Mouse (Mus musculus): Measurements from ENCODE around the gene Sgcb.

Gene Sgcb

DNA sequence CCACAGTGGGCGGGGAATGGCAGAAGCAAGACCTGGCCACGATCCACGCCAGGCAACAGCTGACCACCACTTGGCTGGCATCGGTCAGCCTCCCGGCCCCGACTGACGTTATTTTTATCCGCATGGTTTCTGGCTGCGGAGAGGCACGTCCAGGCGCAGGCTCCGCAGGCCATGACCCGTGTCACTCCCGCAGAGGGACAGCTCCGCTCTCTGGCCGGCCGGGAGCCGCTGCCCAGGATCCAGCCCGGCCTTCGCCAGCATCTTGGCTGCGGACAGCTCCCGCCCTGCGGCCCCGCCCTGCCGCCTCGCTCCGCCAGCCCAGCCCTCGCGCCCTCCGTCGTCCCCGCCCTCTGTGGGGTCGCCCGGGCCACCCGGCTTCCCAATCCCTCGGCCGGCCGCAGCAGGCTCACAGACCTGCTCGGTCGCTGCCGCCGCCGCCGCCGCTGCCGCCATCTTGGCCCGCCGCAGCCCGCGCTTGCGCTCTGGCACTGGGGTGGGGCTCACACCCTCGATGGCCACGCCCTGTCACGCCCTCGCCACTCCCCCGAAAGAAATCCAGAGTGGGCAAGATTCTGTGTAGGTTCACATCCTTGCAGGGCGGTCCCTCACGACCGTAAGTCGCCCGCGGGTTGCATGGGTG, at the start of gene Sgcb:
Sgcb (minus strand) TSS at position 530 of the 640 bp plus-strand sequence.
- in situ Hi-C loops (cut with MboI), result loop anchor here (25.0 kb wide), 1 partner anchor 210 kb away; no protein-coding TSS in a partner anchor

GRCm38 (mm10) chr5:73694254-73695015, 46.8 kb upstream of the Sgcb start:
- in situ Hi-C loops (cut with MboI), result no loop called here

DNA sequence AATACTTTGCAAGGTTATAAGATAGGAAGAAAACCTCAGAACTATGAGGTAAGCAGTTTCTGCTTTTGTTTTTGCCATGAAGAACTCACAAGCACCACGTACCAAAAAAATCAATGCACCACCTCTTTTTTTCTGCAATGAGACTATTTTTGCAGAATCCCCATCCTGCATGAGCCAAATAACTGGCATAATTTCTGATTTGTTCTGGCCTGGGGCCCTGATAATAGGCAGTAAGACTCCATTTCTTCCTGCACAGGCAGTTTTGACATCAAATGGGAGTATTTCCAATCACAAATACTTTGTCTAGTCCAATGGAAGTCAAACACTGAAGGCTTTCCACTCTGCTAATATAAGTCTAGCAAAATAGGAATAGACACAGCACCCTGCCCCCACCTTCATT, 46.2 kb upstream of the Sgcb start:
- in situ Hi-C loops (cut with MboI), result no loop called here

GRCm38 (mm10) chr5:73691723-73692520, 44.3 kb upstream of the Sgcb start:
- in situ Hi-C loops (cut with MboI), result no loop called here

GRCm38 (mm10) chr5:73690146-73690545, 42.6 kb upstream of the Sgcb start:
- in situ Hi-C loops (cut with MboI), result no loop called here

DNA sequence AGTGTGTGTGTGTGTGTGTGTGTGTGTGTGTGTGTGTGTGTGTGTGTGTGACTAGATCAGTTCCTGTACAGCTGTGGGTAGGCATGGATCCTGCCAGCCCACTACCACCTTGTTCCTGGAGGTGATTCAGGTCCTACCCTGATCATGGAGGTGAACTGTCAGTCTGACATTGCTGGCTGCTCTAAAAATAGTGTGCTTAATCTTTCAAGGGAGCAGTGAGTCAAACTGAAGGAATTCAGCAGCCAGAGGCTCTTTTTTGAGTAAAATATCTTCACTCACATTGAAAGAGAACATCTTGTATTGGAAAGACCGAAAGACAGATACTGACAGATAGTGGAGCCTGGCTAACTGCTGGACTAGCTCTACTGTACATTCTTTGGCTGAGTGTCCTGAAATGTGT, 41.0 kb upstream of the Sgcb start:
- in situ Hi-C loops (cut with MboI), result no loop called here

- in situ Hi-C loops (cut with MboI), result no loop called here
Observed at GRCm38 (mm10) chr5:73686149-73686548, 38.6 kb upstream of the Sgcb start.

DNA sequence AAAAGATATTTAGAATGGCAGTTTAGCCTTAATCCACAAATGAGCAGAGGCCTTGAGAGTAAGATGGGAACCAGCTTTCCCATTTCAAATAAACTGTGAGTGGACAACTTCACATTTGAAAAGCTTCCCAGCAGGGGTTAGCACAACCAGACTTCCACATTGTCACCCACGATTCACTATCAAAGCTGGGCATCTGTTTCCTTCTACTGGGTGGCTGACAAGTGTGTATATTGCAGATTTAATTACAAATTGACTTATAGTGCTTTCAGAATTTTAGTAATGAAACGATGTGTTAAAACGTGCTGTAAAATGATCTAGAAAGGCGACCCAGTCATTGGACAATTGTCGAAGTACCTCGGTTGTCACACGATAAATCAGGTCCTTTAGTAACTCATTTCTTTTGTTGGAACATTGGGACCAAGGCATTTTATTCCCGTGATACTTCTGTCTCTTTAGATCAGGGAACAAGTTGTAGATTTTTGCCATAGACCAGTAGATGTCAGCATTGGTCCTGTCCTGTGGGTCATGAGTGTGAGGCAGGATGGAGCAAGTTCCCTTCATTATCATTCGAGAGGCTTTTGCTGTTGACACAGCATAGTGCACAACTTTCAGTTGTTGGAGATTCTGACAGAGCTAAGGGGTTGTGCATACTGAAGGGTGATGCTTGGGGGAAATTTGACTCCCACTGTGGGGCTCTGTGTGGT, 36.3 kb upstream of the Sgcb start:
- in situ Hi-C loops (cut with MboI), result no loop called here

- in situ Hi-C loops (cut with MboI), result no loop called here
Observed at GRCm38 (mm10) chr5:73683221-73683620, 35.6 kb upstream of the Sgcb start.

GRCm38 (mm10) chr5:73676626-73677025, 29.0 kb upstream of the Sgcb start:
- in situ Hi-C loops (cut with MboI), result no loop called here

DNA sequence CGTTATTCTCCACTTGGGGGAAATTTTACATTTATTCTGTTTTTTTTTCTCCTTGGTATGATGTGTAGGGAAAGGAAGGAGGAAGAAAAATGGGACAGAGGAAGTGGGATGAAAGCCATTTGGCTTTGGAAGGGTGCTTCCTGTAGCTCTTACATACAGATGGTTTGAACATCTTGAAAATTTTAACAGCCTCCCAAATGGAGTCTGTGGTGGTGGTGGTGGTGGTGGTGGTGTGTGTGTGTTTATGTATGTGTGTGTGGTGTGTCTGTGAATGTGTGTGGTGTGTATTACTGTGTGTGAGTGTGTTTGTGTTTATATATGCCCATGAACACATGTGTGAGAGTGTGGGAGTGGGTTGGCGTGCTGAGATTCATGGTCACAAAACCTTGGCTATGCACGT, 28.0 kb upstream of the Sgcb start:
- in situ Hi-C loops (cut with MboI), result no loop called here

DNA sequence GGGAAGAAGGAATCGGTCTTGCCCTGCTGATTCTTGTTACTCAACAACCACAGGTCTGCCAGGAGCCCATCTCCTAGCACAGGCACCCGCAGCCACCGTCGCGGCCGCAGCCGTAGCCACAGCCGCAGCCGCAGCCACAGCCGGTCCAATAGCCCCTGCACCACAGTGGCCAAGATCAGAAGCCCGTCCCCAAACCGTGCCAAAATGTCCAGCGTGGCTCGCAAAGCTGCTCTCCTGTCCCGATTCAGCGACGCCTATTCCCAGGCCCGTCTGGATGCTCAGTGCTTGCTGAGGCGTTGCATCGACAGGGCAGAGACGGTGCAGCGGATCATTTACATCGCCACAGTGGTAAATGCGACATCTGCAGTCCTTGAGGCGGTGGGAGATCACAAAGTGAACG, 21.8 kb upstream of the Sgcb start:
- in situ Hi-C loops (cut with MboI), result no loop called here

GRCm38 (mm10) chr5:73667877-73668276, 20.3 kb upstream of the Sgcb start:
- in situ Hi-C loops (cut with MboI), result no loop called here

GRCm38 (mm10) chr5:73666695-73667094, 19.1 kb upstream of the Sgcb start:
- in situ Hi-C loops (cut with MboI), result no loop called here

- in situ Hi-C loops (cut with MboI), result no loop called here
Observed at GRCm38 (mm10) chr5:73651855-73652201, 4.2 kb upstream of the Sgcb start.

DNA sequence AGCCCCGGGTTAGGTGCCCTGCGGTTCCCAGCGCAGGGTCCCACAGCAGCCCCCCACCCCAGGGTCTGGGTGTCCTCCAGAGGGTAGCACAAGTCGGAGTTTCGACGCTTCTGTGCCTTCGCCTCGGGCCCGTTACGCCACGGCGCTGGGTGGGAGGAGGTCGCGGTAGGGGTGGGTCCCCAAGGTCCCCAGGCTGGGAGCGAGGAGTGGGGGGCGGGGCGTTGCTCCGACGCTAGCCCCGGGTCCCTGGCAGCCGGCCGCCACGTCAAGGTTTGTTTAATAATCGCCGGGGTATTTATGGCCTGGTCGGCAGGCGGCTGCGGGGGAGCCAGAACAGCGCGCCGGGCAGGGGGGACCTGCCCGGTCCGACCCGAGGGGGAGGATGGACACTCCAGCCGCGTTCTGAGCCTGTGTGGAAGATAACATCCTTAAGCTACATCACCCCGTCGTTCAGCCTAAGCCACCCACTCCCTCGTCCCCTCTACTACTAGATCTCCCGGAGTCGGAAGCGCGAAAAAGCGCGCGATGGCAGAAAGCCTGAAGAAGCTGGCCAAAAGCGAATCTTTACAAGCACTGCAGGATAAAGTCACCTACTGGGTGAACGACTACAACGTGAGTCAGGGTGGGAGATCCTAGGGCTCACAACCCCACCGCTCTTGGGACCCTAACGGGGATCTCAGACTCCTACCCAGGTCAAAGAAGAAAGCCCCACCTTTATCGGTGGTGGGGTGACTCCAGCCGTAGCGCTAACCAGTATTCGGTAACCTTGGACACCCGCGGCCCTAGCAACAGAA, 3.7 kb upstream of the Sgcb start, which contains the start of gene Spata18:
Spata18 (plus strand) TSS at position 319 of the 794 bp plus-strand sequence.
- in situ Hi-C loops (cut with MboI), result no loop called here

- in situ Hi-C loops (cut with MboI), result no loop called here
Observed at GRCm38 (mm10) chr5:73650365-73650964, 2.9 kb upstream of the Sgcb start.

DNA sequence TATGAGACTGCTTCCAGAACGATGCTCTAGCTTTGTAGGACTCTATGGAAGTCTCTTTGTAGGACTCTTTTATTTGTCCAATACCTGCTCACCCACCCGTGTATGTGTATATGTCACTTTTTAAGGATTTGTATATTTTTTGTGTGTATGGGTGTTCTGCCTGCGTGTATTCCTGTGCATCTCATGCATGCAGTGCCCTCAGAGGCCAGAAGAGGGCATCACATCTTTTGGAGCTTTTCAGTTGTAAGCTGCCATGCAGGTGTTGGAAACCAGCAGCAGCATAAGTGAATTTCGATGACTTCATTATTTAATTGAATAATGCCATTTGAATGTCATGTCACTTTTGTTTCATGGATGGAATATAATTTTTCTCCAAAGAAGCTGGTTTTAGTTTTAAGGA, 5.5 kb downstream of the Sgcb start:
- in situ Hi-C loops (cut with MboI), result loop anchor here (25.0 kb wide), 1 partner anchor 205 kb away; no protein-coding TSS in a partner anchor

DNA sequence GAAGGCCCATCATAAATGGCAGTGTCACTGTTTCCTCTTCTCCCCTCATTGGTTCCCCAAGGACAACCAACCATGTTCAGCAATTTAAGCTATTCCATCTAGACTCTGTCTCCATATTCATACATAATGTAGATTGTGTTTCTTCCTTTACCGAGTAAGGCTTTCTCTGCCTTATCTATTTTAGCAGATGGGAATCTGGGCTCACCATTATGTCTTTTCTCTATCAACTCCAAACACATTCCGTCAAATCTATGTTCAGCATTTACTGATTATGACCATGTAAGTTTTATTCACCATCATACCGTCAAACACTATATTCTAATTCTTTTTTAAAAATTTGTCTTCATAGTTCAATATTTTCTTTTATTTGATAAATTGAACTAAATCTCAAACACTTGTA, 6.5 kb downstream of the Sgcb start:
- in situ Hi-C loops (cut with MboI), result loop anchor here (25.0 kb wide), 1 partner anchor 204 kb away; no protein-coding TSS in a partner anchor

- in situ Hi-C loops (cut with MboI), result loop anchor here (25.0 kb wide), 1 partner anchor 200 kb away; no protein-coding TSS in a partner anchor
Observed at GRCm38 (mm10) chr5:73637337-73638107, 10.1 kb downstream of the Sgcb start.

Measured in mature B cell (primary cell).